Mouse (Mus musculus) limb, embryonic 13.5 days (tissue): ENCODE data around the gene Rps27. TPM values are rescaled to one million over a fixed set of nuclear protein-coding genes. Genes with fewer than 3 reads are reported as not detected.

Source experiments
- ATAC-seq: fragments of 200-750 bp; cut with Nextera tagmentation; 2 replicates; pipeline ENCODE4 v1.8.0; 2017; ENCODE audit warnings: low read depth, moderate number of reproducible peaks, moderate TSS enrichment; ENCODE audit not compliant: low FRiP score
- H3K27ac ChIP-seq: fragments of 300-500 bp; sonication (generic); 2 replicates; pipeline ENCODE4 v1.5.1; 2015; ENCODE audit warnings: inconsistent platforms, mild to moderate bottlenecking, moderate library complexity
- H3K27me3 ChIP-seq: fragments of 300-500 bp; sonication (generic); 2 replicates; pipeline ENCODE4 v1.6.1; 2015; ENCODE audit warnings: mild to moderate bottlenecking, inconsistent platforms
- H3K36me3 ChIP-seq: fragments of 300-500 bp; sonication (generic); 2 replicates; pipeline ENCODE4 v1.6.1; 2015; ENCODE audit warnings: inconsistent platforms, mild to moderate bottlenecking, moderate library complexity
- H3K4me1 ChIP-seq: fragments of 300-500 bp; sonication (generic); 2 replicates; pipeline ENCODE4 v1.6.1; 2015; ENCODE audit warnings: inconsistent platforms
- H3K4me2 ChIP-seq: fragments of 300-500 bp; sonication (generic); replicated peaks from 2 replicates; pipeline ENCODE4 v1.6.1; 2015; ENCODE audit warnings: inconsistent platforms, mild to moderate bottlenecking, moderate library complexity
- H3K4me3 ChIP-seq: fragments of 300-500 bp; sonication (generic); 2 replicates; pipeline ENCODE4 v1.5.1; 2015; ENCODE audit warnings: moderate library complexity, mild to moderate bottlenecking, inconsistent platforms
- H3K9ac ChIP-seq: fragments of 300-500 bp; sonication (generic); 2 replicates; pipeline ENCODE4 v1.6.1; 2015; ENCODE audit warnings: mild to moderate bottlenecking, inconsistent platforms
- H3K9me3 ChIP-seq: fragments of 300-500 bp; sonication (generic); 2 replicates; pipeline ENCODE4 v1.6.1; 2016; ENCODE audit warnings: inconsistent platforms
- WGBS: fragments of 180-500 bp; shearing (Covaris S2); methylation state at CpG from one replicate; pipeline ENCODE4 v1.1.7; 2015; 5-methylcytosine and 5-hydroxymethylcytosine counted together
- polyA plus RNA-seq: library from polyadenylated mRNA; unstranded; fragments of >200 nt; fragmentation: Nextera tagmentation; extraction: Ambion mirVana; gene quantifications from 2 replicates; pipeline ENCODE4 v1.2.1, GENCODE M21; 2015

The Rps27 gene
- polyA plus RNA-seq, 1 experiment from 2014 or later, result 1,721 TPM

DNA sequence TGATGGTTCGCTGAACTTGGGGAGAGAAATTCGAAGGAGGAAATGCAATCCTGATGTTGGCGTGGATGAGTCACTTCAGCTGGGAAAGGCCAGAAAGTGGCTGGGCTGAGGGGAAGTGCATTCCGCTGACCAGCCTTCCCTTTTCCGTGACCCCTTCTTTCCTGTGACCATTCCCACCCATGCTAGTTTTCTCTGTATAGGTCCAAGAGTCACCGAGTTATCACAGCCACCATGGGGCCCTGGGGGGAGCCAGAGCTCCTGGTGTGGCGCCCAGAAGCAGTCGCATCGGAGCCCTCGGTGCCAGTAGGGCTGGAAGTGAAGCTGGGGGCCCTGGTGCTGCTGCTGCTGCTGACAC is 35.3 kb upstream of the Rps27 start:
- Histone ChIP-seq H3K4me3 (peak overlapping the region; percentile 79), H3K27me3 (no peaks in the 10 kb centered on the region), H3K9ac (peak overlapping the region; percentile 82), H3K36me3 (peaks cover 22% of the 10 kb centered on the region), H3K4me1 (peaks cover 18% of the 10 kb centered on the region), H3K9me3 (no peaks in the 10 kb centered on the region), H3K27ac (peak overlapping the region; percentile 89), H3K4me2 (peak overlapping the region; percentile 90)
- WGBS, result 5% methylated on average over 10 of the region's 10 CpGs
- ATAC-seq, result no peak

DNA sequence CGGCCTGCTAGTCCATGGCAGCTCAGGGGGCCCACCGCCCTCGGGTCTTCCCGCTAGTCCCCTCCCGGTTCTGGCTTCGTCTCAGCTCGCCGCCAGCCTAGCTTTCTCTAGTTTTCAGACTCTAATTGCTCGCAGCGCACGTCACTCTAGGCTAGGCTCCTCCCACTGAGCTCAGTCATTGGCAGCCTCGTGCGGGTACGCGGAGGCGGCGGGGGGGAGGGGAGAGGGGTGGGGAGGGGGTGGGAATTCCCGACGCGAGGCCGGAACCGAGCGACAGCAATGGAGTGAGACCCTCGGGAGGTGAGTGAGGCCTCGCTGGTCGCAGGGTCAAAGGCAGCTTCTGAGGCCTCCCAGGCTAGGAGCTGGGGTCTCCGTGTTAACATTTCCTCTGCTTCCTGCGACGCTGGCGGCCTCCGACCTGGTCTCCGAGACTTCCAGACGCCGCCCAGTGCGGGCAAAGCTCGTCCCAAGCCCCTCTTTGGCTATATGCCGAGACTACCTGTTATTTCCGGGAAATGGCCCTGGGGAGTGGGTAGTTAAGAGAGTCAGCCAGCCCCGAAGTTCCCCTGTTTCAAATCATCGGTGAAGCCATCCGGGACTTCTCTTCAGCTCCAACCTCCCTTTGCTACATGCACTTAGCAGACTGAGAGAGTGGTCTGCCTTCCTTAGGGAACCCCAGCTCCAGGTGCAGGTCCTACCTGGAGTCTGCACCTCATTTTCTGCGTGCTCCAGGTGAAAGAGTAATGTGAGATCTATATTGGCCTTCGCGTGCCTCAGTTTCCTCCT is 34.7 kb upstream of the Rps27 start, which contains the start of gene Slc39a1:
Slc39a1 (plus strand) TSS at position 213 of the 786 bp plus-strand sequence.
- peaks cover 23% of the 10 kb centered on the region for H3K4me1 ChIP-seq
- H3K27ac ChIP-seq, result peak within 1 kb of the TSS; percentile 91
- peak within 1 kb of the TSS; percentile 82 for H3K9ac ChIP-seq
- no peaks in the 10 kb centered on the region for H3K27me3 ChIP-seq
- peak within 1 kb of the TSS; percentile 79 for H3K4me3 ChIP-seq
- peaks cover 22% of the 10 kb centered on the region for H3K36me3 ChIP-seq
- peak within 1 kb of the TSS; percentile 90 for H3K4me2 ChIP-seq
- ATAC-seq, result peak; percentile 94
- WGBS, result under 1% methylated on average over 39 of the region's 44 CpGs
- H3K9me3 ChIP-seq, result no peaks in the 10 kb centered on the region

DNA sequence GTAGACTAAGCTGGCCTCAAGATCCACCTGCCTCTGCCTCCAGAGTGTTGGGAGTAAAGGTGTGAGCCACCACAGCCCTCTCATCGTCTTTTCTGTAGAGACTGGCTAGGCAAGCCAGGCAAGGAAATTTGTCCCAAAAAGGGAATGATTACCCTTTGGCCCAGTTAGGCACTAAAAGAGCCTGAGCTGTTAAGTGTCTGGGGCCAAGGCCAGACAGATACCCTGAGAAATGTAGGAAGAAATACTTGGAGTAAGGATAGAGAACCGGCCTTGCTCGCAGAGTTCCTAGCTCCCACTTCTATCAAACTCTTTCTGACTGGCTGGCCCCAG is 34.1 kb upstream of the Rps27 start:
- ATAC-seq, result peak; percentile 13; the same call in 1 of the 2 replicates
- Histone ChIP-seq H3K27ac (peak overlapping the region; percentile 91), H3K27me3 (no peaks in the 10 kb centered on the region), H3K4me1 (peaks cover 29% of the 10 kb centered on the region), H3K4me2 (peak overlapping the region; percentile 90), H3K9me3 (no peaks in the 10 kb centered on the region), H3K4me3 (peak overlapping the region; percentile 79), H3K36me3 (peaks cover 22% of the 10 kb centered on the region), H3K9ac (peak overlapping the region; percentile 82)
- WGBS, result 0% methylated on average over 3 of the region's 3 CpGs

DNA sequence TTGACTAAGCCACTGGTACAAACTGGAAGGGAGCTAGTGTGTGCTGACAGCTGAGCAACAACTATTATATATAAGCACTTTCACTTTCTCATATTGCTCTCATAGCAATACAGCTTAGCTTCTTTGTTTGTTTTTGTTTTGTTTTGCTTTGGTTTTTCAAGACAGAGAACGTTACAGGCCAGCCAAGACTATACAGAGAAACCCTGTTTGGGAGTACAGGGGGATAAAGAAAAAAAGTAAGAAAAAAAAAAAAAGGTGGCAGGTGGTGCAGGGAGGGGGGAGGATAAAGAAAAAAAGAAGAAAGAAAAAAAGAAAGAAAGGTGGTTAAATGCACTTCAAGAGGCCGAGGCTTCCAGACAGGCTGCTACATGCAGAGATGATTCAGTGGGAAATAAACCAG is 32.0 kb upstream of the Rps27 start:
- H3K36me3 ChIP-seq, result peaks cover 7% of the 10 kb centered on the region
- WGBS, result 76% methylated on average over 2 of the region's 2 CpGs
- ATAC-seq, result no peak
- no peaks in the 10 kb centered on the region for H3K27me3 ChIP-seq
- no peak overlapping the region for H3K27ac ChIP-seq
- H3K4me2 ChIP-seq, result no peak overlapping the region
- no peak overlapping the region for H3K9ac ChIP-seq
- H3K4me1 ChIP-seq, result peaks cover 37% of the 10 kb centered on the region
- H3K4me3 ChIP-seq, result no peak overlapping the region
- H3K9me3 ChIP-seq, result no peaks in the 10 kb centered on the region

DNA sequence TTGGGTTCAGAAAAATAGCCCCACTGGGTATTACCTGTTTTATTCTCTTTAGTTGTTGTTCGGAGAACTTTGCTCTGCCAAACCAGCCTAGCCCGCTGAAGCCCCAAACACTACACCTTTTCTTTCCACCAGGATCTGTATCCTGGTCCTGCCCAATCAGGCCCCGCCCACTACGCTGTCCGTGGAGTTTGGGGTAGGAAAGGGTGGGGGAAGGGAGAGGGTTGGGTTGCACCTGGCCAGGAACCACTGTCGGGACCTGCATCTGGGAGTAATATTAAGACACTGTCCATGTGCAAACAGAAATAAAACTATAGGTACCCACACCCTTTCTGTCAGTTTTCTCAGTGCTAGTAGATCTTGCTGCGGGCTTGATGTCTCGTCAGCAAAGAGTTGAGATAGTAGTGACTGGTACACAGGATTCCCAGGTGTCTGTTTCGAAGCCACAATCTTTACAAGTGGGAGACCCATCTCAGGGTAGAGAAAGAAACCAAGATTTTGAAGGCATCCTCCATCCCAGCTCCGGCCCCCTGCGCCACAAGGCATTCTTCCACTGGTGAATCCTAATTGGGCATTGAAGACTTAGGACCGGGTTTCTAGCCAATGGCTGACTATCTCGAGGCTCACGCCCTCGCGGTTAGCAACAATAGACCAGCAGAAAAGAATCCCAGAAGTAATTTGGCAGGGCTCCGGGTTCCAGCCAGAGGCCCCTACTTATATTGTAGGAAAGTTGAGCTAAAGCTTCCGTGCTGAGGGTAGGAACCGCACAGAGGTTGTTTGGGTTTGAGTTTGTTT is 29.7 kb upstream of the Rps27 start, which contains the start of gene Creb3l4:
Creb3l4 (minus strand) TSS at position 529 of the 792 bp plus-strand sequence.
- H3K4me1 ChIP-seq, result peaks cover 25% of the 10 kb centered on the region
- no peaks in the 10 kb centered on the region for H3K27me3 ChIP-seq
- no peaks in the 10 kb centered on the region for H3K9me3 ChIP-seq
- peak within 1 kb of the TSS; percentile 64 for H3K4me2 ChIP-seq
- H3K36me3 ChIP-seq, result no peaks in the 10 kb centered on the region; the same call in 1 of the 2 replicates
- H3K4me3 ChIP-seq, result peak within 1 kb of the TSS; percentile 42
- WGBS, result 1% methylated on average over 19 of the region's 19 CpGs
- ATAC-seq, result peak; percentile 77
- H3K27ac ChIP-seq, result peak within 1 kb of the TSS; percentile 84
- H3K9ac ChIP-seq, result peak within 1 kb of the TSS; percentile 59

GRCm38 (mm10) chr3:90241669-90242358 is 28.4 kb upstream of the Rps27 start:
- Histone ChIP-seq H3K36me3 (peaks cover 4% of the 10 kb centered on the region), H3K4me3 (no peak overlapping the region), H3K27ac (no peak overlapping the region), H3K27me3 (no peaks in the 10 kb centered on the region), H3K4me1 (peaks cover 22% of the 10 kb centered on the region), H3K4me2 (peak overlapping the region; percentile 64), H3K9ac (peak overlapping the region; percentile 59), H3K9me3 (no peaks in the 10 kb centered on the region)
- 85% methylated on average over 10 of the region's 10 CpGs for WGBS
- no peak for ATAC-seq

GRCm38 (mm10) chr3:90241251-90241650 is 27.8 kb upstream of the Rps27 start:
- Histone ChIP-seq H3K4me3 (no peak overlapping the region), H3K4me1 (peaks cover 22% of the 10 kb centered on the region), H3K9me3 (no peaks in the 10 kb centered on the region), H3K27me3 (no peaks in the 10 kb centered on the region), H3K36me3 (peaks cover 7% of the 10 kb centered on the region), H3K27ac (no peak overlapping the region), H3K4me2 (no peak overlapping the region), H3K9ac (no peak overlapping the region; the same call in 1 of the 2 replicates)
- 83% methylated on average over 2 of the region's 2 CpGs for WGBS
- ATAC-seq, result no peak

GRCm38 (mm10) chr3:90231507-90232333 is 18.3 kb upstream of the Rps27 start, which contains the start of gene Jtb:
Gene Jtb, plus strand, starts transcription at chr3:90231597.
- Histone ChIP-seq H3K36me3 (peaks cover 36% of the 10 kb centered on the region), H3K9me3 (no peaks in the 10 kb centered on the region), H3K27me3 (no peaks in the 10 kb centered on the region), H3K4me1 (peaks cover 10% of the 10 kb centered on the region), H3K9ac (peak within 1 kb of the TSS; percentile 86), H3K4me2 (peak within 1 kb of the TSS; percentile 84), H3K4me3 (peak within 1 kb of the TSS; percentile 82), H3K27ac (peak within 1 kb of the TSS; percentile 87)
- under 1% methylated on average over 61 of the region's 61 CpGs for WGBS
- peak; percentile 97 for ATAC-seq

DNA sequence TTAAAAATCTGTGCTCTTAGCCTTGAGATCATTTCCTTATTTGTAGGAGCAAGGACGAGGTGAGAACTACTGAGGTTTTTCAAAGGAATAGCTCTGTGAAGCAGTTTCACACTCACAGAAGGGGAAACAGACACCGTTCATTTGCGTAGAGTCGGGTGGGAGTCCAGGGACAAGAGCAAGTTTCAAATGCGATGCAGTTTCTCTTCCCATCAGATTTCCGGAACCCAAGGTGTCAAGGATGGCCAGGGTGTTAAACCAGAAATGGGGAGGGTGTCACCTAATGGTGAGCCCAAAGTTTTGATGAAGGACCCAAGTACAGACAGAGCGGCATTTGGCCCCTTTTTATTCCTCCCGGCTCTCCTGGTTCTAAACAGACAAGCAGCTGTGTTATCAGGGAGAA is 17.6 kb upstream of the Rps27 start:
- Histone ChIP-seq H3K36me3 (peaks cover 35% of the 10 kb centered on the region), H3K4me1 (peaks cover 10% of the 10 kb centered on the region), H3K4me3 (peak overlapping the region; percentile 82), H3K27ac (no peak overlapping the region; the same call in 1 of the 2 replicates), H3K9ac (peak overlapping the region; percentile 86), H3K27me3 (no peaks in the 10 kb centered on the region), H3K9me3 (no peaks in the 10 kb centered on the region), H3K4me2 (peak overlapping the region; percentile 84)
- no peak for ATAC-seq
- WGBS, result 12% methylated on average over 8 of the region's 8 CpGs

DNA sequence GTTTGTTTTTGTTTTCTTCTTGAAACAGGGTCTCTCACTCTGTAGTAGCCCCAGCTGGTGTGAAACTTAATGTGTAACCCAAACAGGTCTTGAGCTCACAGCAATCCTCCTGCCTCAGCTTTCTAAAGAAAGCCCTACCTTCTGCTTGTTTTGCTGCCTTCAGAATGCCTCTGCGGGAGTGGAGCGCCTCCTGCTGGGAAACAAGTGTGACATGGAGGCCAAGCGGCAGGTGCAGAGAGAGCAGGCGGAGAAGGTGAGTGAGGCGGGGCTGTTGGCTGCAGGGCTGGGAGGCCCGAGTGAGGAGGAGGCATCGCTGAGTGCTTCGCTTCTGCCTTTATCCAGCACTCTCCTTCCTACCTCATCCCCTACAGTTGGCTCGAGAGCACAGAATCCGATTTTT is 10.9 kb upstream of the Rps27 start:
- Histone ChIP-seq H3K27ac (no peak overlapping the region), H3K4me3 (no peak overlapping the region), H3K4me1 (peaks cover 14% of the 10 kb centered on the region), H3K9ac (no peak overlapping the region), H3K4me2 (no peak overlapping the region), H3K9me3 (no peaks in the 10 kb centered on the region), H3K36me3 (peaks cover 36% of the 10 kb centered on the region), H3K27me3 (no peaks in the 10 kb centered on the region)
- ATAC-seq, result no peak
- WGBS, result 78% methylated on average over 10 of the region's 10 CpGs

DNA sequence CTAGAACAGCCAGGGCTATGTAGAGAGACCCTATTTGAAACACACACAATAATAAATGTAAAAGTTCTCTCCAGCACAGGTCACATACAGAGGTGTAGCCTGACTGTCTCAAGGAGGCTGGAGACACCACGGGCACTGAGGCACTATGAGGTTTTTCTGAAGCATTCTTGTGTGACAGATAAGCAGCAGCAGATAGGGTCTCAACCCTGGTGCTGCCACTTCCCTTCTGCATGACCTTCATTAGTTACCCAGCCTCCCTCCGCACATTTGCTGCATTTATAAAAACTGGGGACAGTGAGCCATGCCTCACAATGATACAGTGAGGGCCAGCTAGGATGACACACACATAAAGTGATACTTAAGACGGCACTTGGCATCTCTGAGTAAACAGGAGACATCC is 9.5 kb upstream of the Rps27 start:
- no peak overlapping the region for H3K4me3 ChIP-seq
- peaks cover 14% of the 10 kb centered on the region for H3K4me1 ChIP-seq
- no peaks in the 10 kb centered on the region for H3K27me3 ChIP-seq
- H3K4me2 ChIP-seq, result no peak overlapping the region
- no peaks in the 10 kb centered on the region for H3K9me3 ChIP-seq
- no peak overlapping the region for H3K9ac ChIP-seq
- H3K27ac ChIP-seq, result no peak overlapping the region
- 87% methylated on average over 3 of the region's 3 CpGs for WGBS
- H3K36me3 ChIP-seq, result peaks cover 36% of the 10 kb centered on the region
- no peak for ATAC-seq
